Mouse (Mus musculus) erythroblast, embryonic 14.5 days (primary cell): Measurements from ENCODE around the gene Taar7e.

Experiments
- GATA1 ChIP-seq: IDR thresholded peaks from 2 replicates; pipeline ENCODE4 v1.6.1; 2012; ENCODE audit warnings: low read length, inconsistent platforms, mixed read lengths
- TAL1 ChIP-seq: IDR thresholded peaks from 3 replicates; pipeline ENCODE4 v1.6.1; 2012; ENCODE audit warnings: low read length, inconsistent platforms, mixed read lengths

GRCm38 (mm10) chr10:24006442-24006841 is 31.0 kb upstream of the Taar7e start:
- TF ChIP-seq GATA1 (no peak), TAL1 (no peak)
